Mouse (Mus musculus) right cerebral cortex, postnatal 4 days (tissue): ENCODE measurements around the gene Foxn3.

ENCODE experiments used
- DNase-seq: peaks from one replicate; pipeline ENCODE4 v3.0.0-alpha.2; 2022

The Foxn3 gene

GRCm38 (mm10) chr12:99562073-99562866 is 1.1 kb downstream of the Foxn3 start:
- DNase-seq = peak; percentile 50

- DNase-seq = peak; percentile 37
Observed at GRCm38 (mm10) chr12:99561333-99561766, 2.0 kb downstream of the Foxn3 start.

- no peak for DNase-seq
Observed at GRCm38 (mm10) chr12:99560701-99561332, 2.6 kb downstream of the Foxn3 start.

- no peak for DNase-seq
Observed at GRCm38 (mm10) chr12:99559483-99559882, 3.9 kb downstream of the Foxn3 start.

- DNase-seq = no peak
Observed at GRCm38 (mm10) chr12:99558476-99558875, 4.9 kb downstream of the Foxn3 start.

GRCm38 (mm10) chr12:99557498-99557897 is 5.9 kb downstream of the Foxn3 start:
- DNase-seq = no peak

GRCm38 (mm10) chr12:99550629-99551028 is 12.8 kb downstream of the Foxn3 start:
- DNase-seq = no peak

- DNase-seq = no peak
Observed at GRCm38 (mm10) chr12:99549811-99550210, 13.6 kb downstream of the Foxn3 start.

- DNase-seq = no peak
Observed at GRCm38 (mm10) chr12:99548419-99548818, 15.0 kb downstream of the Foxn3 start.

GRCm38 (mm10) chr12:99547295-99547694 is 16.1 kb downstream of the Foxn3 start:
- no peak for DNase-seq

GRCm38 (mm10) chr12:99545270-99545770 is 18.1 kb downstream of the Foxn3 start:
- no peak for DNase-seq

- no peak for DNase-seq
Observed at GRCm38 (mm10) chr12:99544262-99545128, 18.9 kb downstream of the Foxn3 start.

GRCm38 (mm10) chr12:99543421-99544195 is 19.8 kb downstream of the Foxn3 start:
- no peak for DNase-seq

- no peak for DNase-seq
Observed at GRCm38 (mm10) chr12:99540201-99540600, 23.2 kb downstream of the Foxn3 start.

- DNase-seq = no peak
Observed at GRCm38 (mm10) chr12:99537316-99537715, 26.1 kb downstream of the Foxn3 start.

GRCm38 (mm10) chr12:99536426-99536825 is 27.0 kb downstream of the Foxn3 start:
- no peak for DNase-seq

- no peak for DNase-seq
Observed at GRCm38 (mm10) chr12:99532342-99532741, 31.0 kb downstream of the Foxn3 start.

GRCm38 (mm10) chr12:99529687-99530411 is 33.5 kb downstream of the Foxn3 start:
- no peak for DNase-seq

GRCm38 (mm10) chr12:99528958-99529357 is 34.4 kb downstream of the Foxn3 start:
- DNase-seq = no peak

GRCm38 (mm10) chr12:99527452-99527851 is 35.9 kb downstream of the Foxn3 start:
- no peak for DNase-seq

GRCm38 (mm10) chr12:99526571-99527140 is 36.7 kb downstream of the Foxn3 start:
- no peak for DNase-seq
